18 mouse cellular contexts compared by ENCODE assay signal in genomic region chr3:52016178-52016577, GRCm38 (mm10).
"Had no signal": no experiment of that assay in that cellular context is flagged by ENCODE, and none has a peak within 500 bp of the region (broad histone marks: within the 10 kb centered on the region; RNA-seq: fewer than 3 reads in every experiment).

No protein-coding gene starts in this region.

- H3K36me3 ChIP-seq: lung, embryonic 15.5 days; midbrain, embryonic 13.5 days; midbrain, embryonic 15.5 days; neural tube, embryonic 12.5 days; stomach, embryonic 15.5 days had no signal

- H3K4me3 ChIP-seq: lung, embryonic 15.5 days; megakaryocyte, embryonic 14.5 days; midbrain, embryonic 13.5 days; midbrain, embryonic 15.5 days; neural tube, embryonic 12.5 days; stomach, embryonic 15.5 days had no signal

- H3K27ac ChIP-seq: lung, embryonic 15.5 days; macrophage; midbrain, embryonic 13.5 days; midbrain, embryonic 15.5 days; neural tube, embryonic 12.5 days; stomach, embryonic 15.5 days; stomach, postnatal 0 days had no signal

- ATAC-seq: liver, postnatal 0 days; lung, postnatal 0 days; midbrain, embryonic 13.5 days; midbrain, embryonic 15.5 days had no signal

- DNase-seq: liver, postnatal 0 days; lung, adult 2 months; lung, postnatal 14 days; lung, postnatal 36 days; right cerebral cortex, postnatal 14 days; thymus, adult 2 months; thymus, postnatal 25 days; thymus, postnatal 4 days had no signal

- H3K4me2 ChIP-seq: lung, embryonic 15.5 days; midbrain, embryonic 11.5 days; midbrain, embryonic 13.5 days; midbrain, embryonic 15.5 days; neural tube, embryonic 12.5 days; stomach, embryonic 15.5 days had no signal

- H3K4me1 ChIP-seq: stomach, embryonic 15.5 days had no signal

- H3K9ac ChIP-seq: liver, postnatal 0 days; lung, embryonic 15.5 days; midbrain, embryonic 13.5 days; midbrain, embryonic 15.5 days; neural tube, embryonic 12.5 days; stomach, embryonic 15.5 days had no signal

- H3K27me3 ChIP-seq: lung, embryonic 15.5 days; megakaryocyte, embryonic 14.5 days; midbrain, embryonic 13.5 days; midbrain, embryonic 15.5 days; neural tube, embryonic 12.5 days; stomach, embryonic 15.5 days had no signal

- H3K9me3 ChIP-seq: lung, embryonic 15.5 days; megakaryocyte, embryonic 14.5 days; midbrain, embryonic 13.5 days; midbrain, embryonic 15.5 days; neural tube, embryonic 12.5 days; stomach, embryonic 15.5 days had no signal
